Mouse (Mus musculus) liver, embryonic 12.5 days (tissue): ENCODE data around the gene Vmp1. TPM values are rescaled to one million over a fixed set of nuclear protein-coding genes. Genes with fewer than 3 reads are reported as not detected.
A peak's percentile ranks its signal among the peaks of the same experiment; 100 is the strongest.

Source experiments
- ATAC-seq: fragments of 200-750 bp; cut with Nextera tagmentation; 2 replicates; pipeline ENCODE4 v1.8.0; 2017; ENCODE audit warnings: moderate number of reproducible peaks, mild to moderate bottlenecking, moderate library complexity
- H3K27ac ChIP-seq: fragments of 300-500 bp; sonication (generic); 2 replicates; pipeline ENCODE4 v1.5.1; 2016; ENCODE audit warnings: mild to moderate bottlenecking
- H3K27me3 ChIP-seq: fragments of 300-500 bp; sonication (generic); replicated peaks from 2 replicates; pipeline ENCODE4 v1.6.1; 2016; ENCODE audit warnings: mild to moderate bottlenecking, moderate library complexity
- H3K36me3 ChIP-seq: fragments of 300-500 bp; sonication (generic); 2 replicates; pipeline ENCODE4 v1.6.1; 2016; ENCODE audit warnings: mild to moderate bottlenecking, moderate library complexity
- H3K4me1 ChIP-seq: fragments of 300-500 bp; sonication (generic); 2 replicates; pipeline ENCODE4 v1.6.1; 2016
- H3K4me2 ChIP-seq: fragments of 300-500 bp; sonication (generic); 2 replicates; pipeline ENCODE4 v1.6.1; 2016; ENCODE audit warnings: mild to moderate bottlenecking, moderate library complexity
- H3K4me3 ChIP-seq: fragments of 300-500 bp; sonication (generic); 2 replicates; pipeline ENCODE4 v1.5.1; 2016; ENCODE audit warnings: mild to moderate bottlenecking, moderate library complexity
- H3K9ac ChIP-seq: fragments of 300-500 bp; sonication (generic); 2 replicates; pipeline ENCODE4 v1.6.1; 2016; ENCODE audit warnings: mild to moderate bottlenecking, moderate library complexity
- H3K9me3 ChIP-seq: fragments of 300-500 bp; sonication (generic); replicated peaks from 2 replicates; pipeline ENCODE4 v1.6.1; 2016; ENCODE audit warnings: mild to moderate bottlenecking, moderate library complexity
- WGBS: fragments of 180-500 bp; shearing (Covaris S2); methylation state at CpG from one replicate; pipeline ENCODE4 v1.1.7; 2016; ENCODE audit not compliant: insufficient replicate concordance; 5-methylcytosine and 5-hydroxymethylcytosine counted together
- polyA plus RNA-seq: library from polyadenylated mRNA; unstranded; fragments of >200 nt; fragmentation: Nextera tagmentation; extraction: Ambion mirVana; gene quantifications from 2 replicates; pipeline ENCODE4 v1.2.1, GENCODE M21; 2016

Gene Vmp1
- polyA plus RNA-seq, 1 experiment from 2014 or later, result 110 TPM

DNA sequence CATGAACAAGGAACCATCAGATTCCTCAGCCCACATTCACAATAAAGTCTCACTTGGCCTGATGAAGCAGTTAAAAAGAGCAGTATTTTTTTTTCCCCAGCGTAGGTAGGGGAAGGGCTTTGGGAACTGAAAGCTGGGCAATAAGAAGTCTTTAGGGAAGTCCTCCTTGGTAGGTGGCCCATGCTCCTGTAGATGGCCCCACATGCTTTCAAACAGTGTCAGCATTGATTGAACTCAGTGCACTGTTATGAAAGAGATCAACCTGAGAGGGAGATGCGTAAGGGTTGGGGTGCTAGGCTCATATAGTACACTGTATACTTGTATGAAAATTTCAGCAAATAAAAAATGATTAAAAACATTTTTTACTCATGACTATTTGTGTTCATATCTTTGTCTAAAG lies 8.3 kb upstream of the Vmp1 start:
- no peak for ATAC-seq

DNA sequence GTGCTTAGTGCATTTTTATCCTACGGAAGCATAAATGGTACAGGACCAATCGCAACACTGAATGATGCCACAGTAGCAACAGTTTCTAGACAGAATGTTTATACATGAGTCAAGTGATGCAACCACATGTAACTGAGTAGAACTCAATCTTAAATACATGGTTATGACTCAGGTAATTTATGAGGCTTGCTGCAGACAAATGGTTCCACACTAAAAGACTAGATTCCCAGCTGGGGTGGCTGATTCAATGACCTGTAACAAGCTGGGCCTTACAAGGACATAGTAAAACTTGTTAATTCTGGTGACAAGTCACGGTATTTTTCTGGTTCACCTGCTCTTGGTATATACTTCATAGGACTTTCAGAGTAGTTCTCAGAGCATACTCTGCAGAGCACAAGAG lies 7.8 kb upstream of the Vmp1 start:
- H3K9me3 ChIP-seq, result no peaks in the 10 kb centered on the region
- H3K9ac ChIP-seq, result no peak overlapping the region
- H3K27ac ChIP-seq, result no peak overlapping the region; the same call in 1 of the 2 replicates
- ATAC-seq, result no peak
- WGBS, result 89% methylated on average over 3 of the region's 3 CpGs
- peaks cover 9% of the 10 kb centered on the region for H3K4me1 ChIP-seq
- no peak overlapping the region for H3K4me2 ChIP-seq
- H3K27me3 ChIP-seq, result no peaks in the 10 kb centered on the region
- H3K36me3 ChIP-seq, result peaks cover 96% of the 10 kb centered on the region
- H3K4me3 ChIP-seq, result no peak overlapping the region

More for the DNA sequence above, 8.3 kb upstream of the Vmp1 start:
- 89% methylated on average over 2 of the region's 2 CpGs for WGBS
- H3K4me1 ChIP-seq, result peaks cover 7% of the 10 kb centered on the region
- no peaks in the 10 kb centered on the region for H3K9me3 ChIP-seq
- no peaks in the 10 kb centered on the region for H3K27me3 ChIP-seq
- no peak overlapping the region; the same call in 1 of the 2 replicates for H3K27ac ChIP-seq
- H3K4me2 ChIP-seq, result no peak overlapping the region
- H3K4me3 ChIP-seq, result no peak overlapping the region
- no peak overlapping the region for H3K9ac ChIP-seq
- peaks cover 99% of the 10 kb centered on the region for H3K36me3 ChIP-seq

DNA sequence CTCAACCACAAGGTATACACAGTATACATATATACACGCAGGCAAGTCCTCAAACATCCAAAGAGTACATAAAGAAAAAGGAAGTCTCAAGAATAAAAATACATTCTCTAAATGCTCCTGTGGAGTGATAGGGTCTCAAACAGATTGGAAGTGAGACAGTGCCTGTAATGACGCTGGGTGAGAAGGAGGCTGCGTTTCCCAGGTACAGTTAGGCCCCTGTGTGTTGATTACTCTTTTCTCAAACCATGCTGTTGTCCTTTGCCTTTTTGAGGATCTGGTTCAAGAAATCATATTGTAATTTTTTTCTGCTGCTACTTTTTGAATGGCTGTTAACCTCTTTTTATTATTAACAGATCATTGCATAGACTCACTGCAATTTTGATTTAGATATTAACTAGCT lies 6.7 kb upstream of the Vmp1 start:
- Histone ChIP-seq H3K9ac (no peak overlapping the region), H3K4me1 (peaks cover 17% of the 10 kb centered on the region), H3K36me3 (peaks cover 93% of the 10 kb centered on the region), H3K27ac (no peak overlapping the region), H3K9me3 (no peaks in the 10 kb centered on the region), H3K27me3 (no peaks in the 10 kb centered on the region), H3K4me2 (no peak overlapping the region), H3K4me3 (no peak overlapping the region)
- 83% methylated on average over 3 of the region's 3 CpGs for WGBS
- ATAC-seq, result no peak

DNA sequence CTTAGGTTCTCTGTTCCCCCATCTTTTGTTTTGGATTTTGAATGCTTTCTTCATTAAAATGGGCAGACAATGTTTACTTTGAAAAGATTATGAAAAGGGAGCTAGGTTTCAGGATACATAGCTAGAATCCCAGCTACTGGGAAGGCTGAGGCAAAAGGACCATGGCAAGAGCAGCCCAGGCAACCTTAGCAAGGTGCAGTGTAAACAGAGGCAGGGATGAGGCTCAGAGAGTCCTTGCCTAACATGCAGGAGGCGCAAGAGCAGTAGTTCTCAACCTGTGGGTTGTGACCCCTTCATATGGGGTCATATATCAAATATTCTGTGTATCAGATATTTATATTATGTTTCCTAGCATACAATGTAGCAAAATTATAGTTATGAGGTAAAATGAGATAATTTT lies 1.7 kb upstream of the Vmp1 start:
- peaks cover 47% of the 10 kb centered on the region for H3K4me1 ChIP-seq
- no peaks in the 10 kb centered on the region for H3K9me3 ChIP-seq
- H3K9ac ChIP-seq, result peak overlapping the region; percentile 90
- 85% methylated on average over 1 of the region's 1 CpGs for WGBS
- no peaks in the 10 kb centered on the region for H3K27me3 ChIP-seq
- H3K4me2 ChIP-seq, result peak overlapping the region; percentile 80
- H3K36me3 ChIP-seq, result peaks cover 43% of the 10 kb centered on the region
- H3K27ac ChIP-seq, result peak overlapping the region; percentile 96
- peak overlapping the region; percentile 92 for H3K4me3 ChIP-seq
- no peak for ATAC-seq

DNA sequence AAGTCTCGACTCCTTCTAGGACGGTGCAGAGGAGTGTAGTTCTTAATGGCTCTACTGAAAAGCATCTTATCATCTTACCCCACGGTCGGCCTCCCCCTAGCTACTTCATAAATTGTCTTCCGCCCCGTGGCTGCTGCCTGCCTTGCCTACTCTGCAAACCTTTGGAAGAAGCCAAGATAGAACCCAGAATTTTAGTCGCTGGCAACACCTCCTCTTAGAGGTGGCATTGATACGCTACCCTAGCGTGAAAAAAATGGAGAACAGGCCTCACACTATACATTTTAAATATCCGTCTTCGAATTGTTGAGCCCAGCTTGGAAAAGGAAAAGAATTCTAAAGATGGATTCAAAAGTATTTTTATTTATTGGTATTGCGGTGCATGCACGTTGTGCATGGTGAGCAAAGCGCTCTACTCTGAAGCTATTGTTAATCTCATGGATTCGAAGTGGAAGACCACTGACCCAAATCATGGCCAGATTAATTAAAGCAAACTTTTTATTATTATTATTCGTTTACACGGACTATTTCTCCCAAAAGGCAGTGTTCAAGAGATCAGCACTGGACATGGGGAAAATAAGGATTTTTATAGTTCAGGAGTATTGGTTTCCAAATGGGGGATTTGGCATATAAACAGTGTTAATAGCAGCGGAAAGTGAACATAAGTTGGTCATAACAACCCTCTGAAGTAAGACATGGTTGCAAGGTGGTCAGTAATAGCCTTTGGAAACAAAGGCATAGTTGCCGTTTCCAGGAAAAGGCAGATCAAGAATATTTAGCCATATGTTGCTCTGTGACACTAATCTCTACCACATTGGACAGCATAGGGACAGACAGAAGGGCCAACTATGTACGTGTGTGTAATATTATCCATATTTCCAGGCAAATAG lies 733 bp upstream of the Vmp1 start:
- ATAC-seq, result no peak
- H3K27ac ChIP-seq, result peak overlapping the region; percentile 96

DNA sequence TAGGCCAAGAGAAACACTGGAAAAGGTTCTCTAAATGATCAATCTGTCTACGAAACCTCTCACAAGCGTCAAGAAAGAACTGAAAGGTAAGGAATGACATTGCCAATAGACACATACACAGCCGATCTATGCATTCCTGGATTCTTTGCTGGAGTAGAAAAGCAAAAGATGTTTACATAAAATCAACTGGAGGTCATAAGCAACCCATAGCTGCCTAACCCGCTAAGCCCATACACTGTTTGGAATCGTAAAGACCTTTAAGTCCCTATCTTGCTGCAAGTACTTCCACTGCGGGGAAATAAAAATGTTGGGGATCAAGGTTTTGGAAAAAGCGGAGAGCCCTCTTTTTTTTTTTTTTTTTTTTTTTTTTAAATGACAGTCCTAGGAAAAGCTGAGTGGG lies 775 bp downstream of the Vmp1 start:
- Histone ChIP-seq H3K9ac (peak overlapping the region; percentile 90), H3K27me3 (no peaks in the 10 kb centered on the region), H3K4me2 (peak overlapping the region; percentile 80), H3K36me3 (peaks cover 26% of the 10 kb centered on the region), H3K27ac (peak overlapping the region; percentile 96), H3K9me3 (no peaks in the 10 kb centered on the region), H3K4me1 (peaks cover 65% of the 10 kb centered on the region), H3K4me3 (peak overlapping the region; percentile 92)
- ATAC-seq, result no peak
- 28% methylated on average over 7 of the region's 7 CpGs for WGBS

More for the DNA sequence above, 733 bp upstream of the Vmp1 start:
- Histone ChIP-seq H3K4me2 (peak overlapping the region; percentile 80), H3K9me3 (no peaks in the 10 kb centered on the region), H3K4me1 (peaks cover 56% of the 10 kb centered on the region), H3K4me3 (peak overlapping the region; percentile 92), H3K36me3 (peaks cover 41% of the 10 kb centered on the region), H3K27me3 (no peaks in the 10 kb centered on the region), H3K9ac (peak overlapping the region; percentile 90)
- WGBS, result 6% methylated on average over 20 of the region's 20 CpGs

DNA sequence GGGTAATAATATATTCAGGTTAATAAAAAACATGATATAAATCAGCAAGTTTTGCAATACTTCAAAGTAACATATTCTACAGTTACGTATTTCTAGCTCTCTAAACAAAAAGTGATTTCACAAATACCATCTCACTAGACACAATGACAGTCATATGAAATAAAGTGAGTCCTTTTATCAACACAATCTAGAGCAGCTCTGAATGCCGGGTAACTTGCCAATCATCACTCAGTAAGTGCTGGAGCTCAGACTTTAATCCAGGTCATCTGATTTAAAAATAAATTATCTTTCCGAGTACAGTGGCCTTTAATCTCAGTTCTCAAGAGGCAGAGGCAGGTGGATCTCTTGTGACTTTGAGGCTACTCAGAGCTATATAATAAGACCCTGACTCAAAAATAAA lies 2.2 kb downstream of the Vmp1 start:
- peaks cover 22% of the 10 kb centered on the region for H3K36me3 ChIP-seq
- peaks cover 69% of the 10 kb centered on the region for H3K4me1 ChIP-seq
- H3K4me3 ChIP-seq, result peak overlapping the region; percentile 92
- no peaks in the 10 kb centered on the region for H3K9me3 ChIP-seq
- H3K27me3 ChIP-seq, result no peaks in the 10 kb centered on the region
- peak overlapping the region; percentile 80 for H3K4me2 ChIP-seq
- no peak for ATAC-seq
- 69% methylated on average over 3 of the region's 3 CpGs for WGBS
- peak overlapping the region; percentile 90; the same call in 1 of the 2 replicates for H3K9ac ChIP-seq
- 0 out of 2 replicates have a peak overlapping the region, but pooled peaks have one; percentile 36 for H3K27ac ChIP-seq

DNA sequence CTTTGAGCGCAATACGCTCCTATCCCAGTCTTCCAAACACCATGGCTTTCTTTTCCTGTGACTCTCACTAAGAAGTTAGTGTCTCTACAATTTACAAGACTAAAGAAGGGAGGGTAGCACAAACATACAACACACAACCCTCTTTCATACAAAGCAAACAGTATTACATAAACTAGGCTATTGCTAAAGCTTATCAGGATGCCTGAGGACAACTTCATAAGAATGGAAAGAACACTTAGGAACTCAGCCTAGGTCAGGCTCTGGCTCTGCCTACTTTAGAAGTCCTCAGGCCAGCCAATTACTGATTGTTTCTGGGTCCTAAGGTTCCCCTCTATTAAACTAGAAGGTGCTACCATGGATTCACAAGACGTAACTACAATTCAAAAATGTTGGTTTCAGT lies 2.9 kb downstream of the Vmp1 start:
- Histone ChIP-seq H3K4me1 (peaks cover 72% of the 10 kb centered on the region), H3K9ac (no peak overlapping the region), H3K9me3 (no peaks in the 10 kb centered on the region), H3K4me3 (no peak overlapping the region), H3K27me3 (no peaks in the 10 kb centered on the region), H3K27ac (no peak overlapping the region), H3K36me3 (peaks cover 20% of the 10 kb centered on the region), H3K4me2 (peak overlapping the region; percentile 22; the same call in 1 of the 2 replicates)
- no peak for ATAC-seq
- 90% methylated on average over 3 of the region's 3 CpGs for WGBS

DNA sequence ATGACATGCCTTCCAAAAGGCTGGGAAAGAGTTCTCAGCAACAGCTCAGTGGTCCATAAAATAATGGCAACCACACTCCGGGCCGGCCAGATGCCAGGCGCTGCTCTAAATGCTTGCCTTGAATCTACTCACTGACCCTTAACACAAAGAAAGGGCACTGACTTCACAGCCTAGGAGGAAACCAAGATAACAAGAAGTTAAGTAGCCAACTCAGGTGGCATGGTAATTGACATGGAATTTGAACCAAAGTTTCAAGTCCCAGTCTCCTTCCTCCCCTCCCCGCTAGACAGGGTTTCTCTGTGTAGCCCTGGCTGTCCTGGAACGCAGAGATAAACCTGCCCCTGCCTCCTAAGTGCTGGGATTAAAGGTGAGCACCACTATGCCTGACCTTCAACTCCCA lies 4.7 kb downstream of the Vmp1 start:
- Histone ChIP-seq H3K4me3 (no peak overlapping the region), H3K27ac (peak overlapping the region; percentile 57), H3K36me3 (peaks cover 18% of the 10 kb centered on the region), H3K9ac (no peak overlapping the region; the same call in 1 of the 2 replicates), H3K27me3 (no peaks in the 10 kb centered on the region), H3K4me1 (peaks cover 76% of the 10 kb centered on the region), H3K9me3 (no peaks in the 10 kb centered on the region), H3K4me2 (peak overlapping the region; percentile 1)
- WGBS, result 67% methylated on average over 5 of the region's 5 CpGs
- no peak for ATAC-seq

DNA sequence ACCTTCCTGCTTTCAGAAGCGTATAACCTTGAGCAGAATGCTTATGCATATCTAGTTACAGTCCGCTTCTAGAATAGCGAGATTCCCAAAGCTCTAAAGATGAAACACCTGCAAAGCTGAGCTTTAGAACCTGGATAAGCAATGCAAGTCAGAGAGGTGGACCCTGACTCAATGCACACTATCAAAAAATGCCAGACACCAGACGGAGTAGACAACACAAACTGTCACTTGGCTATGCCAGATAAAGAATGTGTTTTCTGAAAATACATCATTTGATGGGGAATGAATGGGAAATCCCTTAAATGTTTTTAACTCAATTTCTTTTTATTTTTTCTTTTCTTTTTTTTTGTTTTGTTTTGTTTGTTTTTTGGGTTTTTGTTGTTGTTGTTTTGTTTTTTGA lies 8.1 kb downstream of the Vmp1 start:
- no peaks in the 10 kb centered on the region for H3K9me3 ChIP-seq
- 58% methylated on average over 4 of the region's 4 CpGs for WGBS
- no peak overlapping the region for H3K4me3 ChIP-seq
- H3K27ac ChIP-seq, result peak overlapping the region; percentile 68
- peak; percentile 74 for ATAC-seq
- H3K27me3 ChIP-seq, result no peaks in the 10 kb centered on the region
- peaks cover 86% of the 10 kb centered on the region for H3K4me1 ChIP-seq
- H3K36me3 ChIP-seq, result peaks cover 18% of the 10 kb centered on the region
- no peak overlapping the region for H3K9ac ChIP-seq
- peak overlapping the region; percentile 15; the same call in 1 of the 2 replicates for H3K4me2 ChIP-seq

DNA sequence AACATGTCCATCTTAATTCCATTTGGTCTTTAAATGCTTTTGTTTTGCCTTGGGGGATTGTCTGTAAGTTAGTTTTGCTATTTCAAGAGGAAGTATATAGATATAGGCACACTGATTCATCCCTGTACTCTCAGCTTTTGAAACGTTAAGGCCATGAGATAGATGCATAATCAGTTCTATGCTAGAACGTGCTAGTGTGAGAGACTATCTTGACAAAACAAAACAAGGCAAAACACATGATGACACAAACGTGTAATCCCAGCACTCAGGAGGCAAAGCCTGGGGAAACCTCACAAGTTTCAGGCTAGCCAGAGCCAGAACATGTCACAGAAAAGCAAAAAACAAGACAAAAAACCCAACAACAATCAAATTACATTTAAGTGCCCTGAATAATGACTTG lies 10.9 kb downstream of the Vmp1 start:
- no peak overlapping the region for H3K4me3 ChIP-seq
- H3K9me3 ChIP-seq, result no peaks in the 10 kb centered on the region
- no peak overlapping the region for H3K4me2 ChIP-seq
- H3K27me3 ChIP-seq, result no peaks in the 10 kb centered on the region
- no peak overlapping the region for H3K9ac ChIP-seq
- peaks cover 10% of the 10 kb centered on the region for H3K36me3 ChIP-seq
- H3K27ac ChIP-seq, result peak overlapping the region; percentile 41; the same call in 1 of the 2 replicates
- peaks cover 91% of the 10 kb centered on the region for H3K4me1 ChIP-seq
- no peak for ATAC-seq
- 40% methylated on average over 3 of the region's 3 CpGs for WGBS

DNA sequence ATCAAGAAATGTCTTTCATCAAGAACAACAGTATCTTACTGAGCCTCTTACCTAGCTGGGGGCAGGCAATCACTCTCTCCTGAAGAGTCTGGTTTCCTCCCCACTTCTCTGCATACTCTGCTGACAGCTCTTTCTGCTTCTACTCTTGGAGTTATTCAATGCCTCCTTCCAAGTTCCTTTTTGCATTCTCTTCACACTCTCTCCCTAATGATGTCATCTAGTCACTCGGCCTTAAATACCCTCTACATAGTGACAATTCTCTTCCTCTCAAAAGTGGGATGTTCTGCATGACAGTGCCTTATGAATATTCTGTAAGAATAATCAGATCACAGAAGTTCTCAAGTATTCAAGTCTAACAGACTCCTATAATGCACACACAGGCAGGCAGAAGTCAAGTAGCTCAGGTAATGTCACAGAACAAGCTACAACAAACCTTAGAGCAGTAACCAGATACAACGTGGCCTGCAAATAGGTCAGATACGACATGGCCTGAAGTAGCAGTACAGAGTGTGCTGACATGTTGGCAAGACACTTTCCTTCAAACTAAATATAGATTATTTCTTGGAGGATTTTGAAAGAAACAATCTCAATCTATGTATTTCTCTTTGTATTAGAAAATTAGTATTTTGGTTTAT lies 12.5 kb downstream of the Vmp1 start:
- peaks cover under 1% of the 10 kb centered on the region for H3K36me3 ChIP-seq
- WGBS, result 67% methylated on average over 3 of the region's 3 CpGs
- H3K9me3 ChIP-seq, result no peaks in the 10 kb centered on the region
- 0 out of 2 replicates have a peak overlapping the region, but pooled peaks have one; percentile 6 for H3K9ac ChIP-seq
- H3K27ac ChIP-seq, result peak overlapping the region; percentile 70
- peaks cover 89% of the 10 kb centered on the region for H3K4me1 ChIP-seq
- H3K4me2 ChIP-seq, result 0 out of 2 replicates have a peak overlapping the region, but pooled peaks have one; percentile 1
- no peak overlapping the region for H3K4me3 ChIP-seq
- no peaks in the 10 kb centered on the region for H3K27me3 ChIP-seq
- no peak for ATAC-seq
